Mouse (Mus musculus): ENCODE data around the gene Rassf10. TPM values are rescaled to one million over a fixed set of nuclear protein-coding genes. Genes with fewer than 3 reads are reported as not detected.

Gene Rassf10
- polyA plus RNA-seq, 1 experiment from 2014 or later = 2.4 TPM

DNA sequence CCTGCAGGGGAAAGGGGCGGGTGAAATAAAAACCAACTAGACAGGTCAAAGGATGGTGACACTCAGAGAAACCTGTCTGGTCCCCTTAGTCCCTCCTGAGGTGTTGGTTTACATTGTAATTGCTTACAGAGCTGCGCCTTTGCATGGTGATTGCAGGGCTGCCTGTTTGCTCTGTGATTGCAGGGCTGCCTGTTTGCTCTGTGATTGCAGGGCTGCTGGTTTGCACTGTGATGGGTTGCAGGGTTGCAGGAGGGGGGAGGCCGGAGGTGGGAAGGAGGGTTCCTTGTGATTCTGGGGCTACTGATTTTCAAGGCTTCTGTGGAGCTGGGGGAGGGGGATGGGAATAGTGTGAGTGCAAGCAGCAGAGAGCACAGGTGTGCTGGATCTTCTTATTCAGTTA, 13.0 kb downstream of the Rassf10 start:
- no peak overlapping the region for H3K27ac ChIP-seq (replicated peaks)
- no peaks in the 10 kb centered on the region for H3K4me1 ChIP-seq
- no peak overlapping the region for H3K4me2 ChIP-seq (replicated peaks)
- H3K4me3 ChIP-seq = no peak overlapping the region
- H3K9ac ChIP-seq (replicated peaks) = no peak overlapping the region
- H3K36me3 ChIP-seq = no peaks in the 10 kb centered on the region
- WGBS = 49% methylated on average over 3 of the region's 3 CpGs
- H3K27me3 ChIP-seq = no peaks in the 10 kb centered on the region
- no peak for ATAC-seq (replicated peaks)
- peaks cover 7% of the 10 kb centered on the region; the same call in 1 of the 2 replicates for H3K9me3 ChIP-seq

DNA sequence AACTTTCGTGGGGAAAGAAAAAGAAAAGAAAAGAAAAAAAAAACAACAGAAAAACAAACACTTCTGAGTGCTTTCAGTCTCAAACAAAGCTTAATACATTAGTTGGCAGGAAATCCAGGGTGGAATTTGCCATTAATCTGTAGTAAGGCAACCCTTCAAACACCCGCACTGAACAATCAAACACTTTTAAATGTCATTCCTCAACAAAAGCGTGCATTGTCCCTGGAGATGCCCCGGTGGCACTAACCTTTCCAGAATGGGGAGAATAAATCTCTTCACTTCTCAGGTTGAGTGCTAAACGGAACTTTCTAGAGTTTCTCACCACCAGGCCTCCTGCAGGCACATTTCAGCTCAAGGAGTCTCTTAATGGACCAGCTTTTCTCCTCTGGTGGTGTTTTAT, 29.6 kb downstream of the Rassf10 start:
- Histone ChIP-seq H3K9me3 (no peaks in the 10 kb centered on the region), H3K4me3 (no peak overlapping the region), H3K27ac (replicated peaks) (no peak overlapping the region), H3K4me2 (replicated peaks) (no peak overlapping the region), H3K4me1 (peaks cover 5% of the 10 kb centered on the region; the same call in 1 of the 2 replicates), H3K27me3 (no peaks in the 10 kb centered on the region), H3K36me3 (no peaks in the 10 kb centered on the region), H3K9ac (replicated peaks) (no peak overlapping the region)
- ATAC-seq (replicated peaks) = no peak
- WGBS = 26% methylated on average over 5 of the region's 5 CpGs

DNA sequence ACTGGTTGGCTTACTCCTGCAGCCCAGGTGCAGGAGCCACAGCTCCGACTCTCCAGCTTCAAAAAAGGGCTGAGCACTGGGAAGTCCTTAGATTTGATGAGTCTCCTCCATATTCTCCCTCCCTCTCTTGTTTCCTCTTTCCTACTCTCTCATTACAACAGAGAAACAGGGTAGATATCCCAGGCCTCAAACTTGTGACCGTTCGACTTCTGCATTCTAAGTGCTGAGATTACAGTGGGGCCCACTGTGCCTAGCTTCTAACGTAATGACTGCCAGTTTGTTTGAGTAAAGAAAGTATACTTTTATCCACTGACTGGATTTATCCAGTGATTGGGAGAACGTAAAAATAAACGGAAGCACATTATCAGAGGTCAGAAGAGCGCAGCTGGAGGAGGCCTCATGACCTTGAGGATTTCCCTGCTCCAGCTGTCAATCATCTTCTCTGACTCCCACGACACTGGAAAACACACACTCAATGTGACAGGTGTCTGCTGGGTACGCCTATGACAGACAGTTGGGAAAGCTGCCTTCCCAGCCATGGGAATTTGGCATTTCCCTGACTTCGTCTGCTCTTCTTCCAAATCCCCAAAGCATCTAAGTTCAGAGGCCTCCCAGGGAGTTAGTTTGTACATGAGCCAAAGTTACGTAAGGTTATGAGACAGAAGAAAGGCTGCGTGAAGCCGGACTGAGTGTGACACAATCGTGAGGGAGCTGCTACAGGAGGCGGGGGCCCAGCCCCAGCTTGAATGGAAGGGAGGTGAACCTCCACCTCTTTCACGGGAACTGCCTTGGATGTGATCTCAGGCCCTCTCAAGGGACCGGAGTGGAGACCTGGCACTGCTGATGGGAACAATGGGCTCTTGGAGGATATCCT, 31.2 kb downstream of the Rassf10 start:
- H3K9ac ChIP-seq (replicated peaks) = no peak overlapping the region
- no peak for ATAC-seq (replicated peaks)
- no peaks in the 10 kb centered on the region for H3K27me3 ChIP-seq
- no peaks in the 10 kb centered on the region for H3K36me3 ChIP-seq
- H3K4me2 ChIP-seq (replicated peaks) = no peak overlapping the region
- 62% methylated on average over 17 of the region's 17 CpGs for WGBS
- peaks cover 5% of the 10 kb centered on the region; the same call in 1 of the 2 replicates for H3K4me1 ChIP-seq
- no peak overlapping the region for H3K4me3 ChIP-seq
- no peaks in the 10 kb centered on the region for H3K9me3 ChIP-seq
- H3K27ac ChIP-seq (replicated peaks) = no peak overlapping the region

DNA sequence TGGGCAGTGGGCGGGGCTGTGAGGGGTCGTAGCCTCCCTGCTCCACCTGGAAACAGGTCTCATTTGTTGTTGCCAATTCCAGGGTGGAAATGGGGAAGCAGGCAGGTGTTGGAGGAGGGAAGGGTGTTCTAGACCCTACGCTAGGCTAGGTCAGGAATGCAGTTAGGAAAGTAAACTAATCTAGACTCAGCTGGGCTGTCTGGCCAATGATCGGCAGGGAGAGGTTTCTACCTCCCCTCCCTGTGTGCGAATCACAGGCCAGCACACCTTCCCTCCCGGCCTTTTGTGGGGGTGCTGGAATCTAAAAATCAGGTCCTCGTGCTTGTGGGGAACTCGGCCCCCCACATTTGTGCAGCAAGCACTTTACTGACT, 31.8 kb downstream of the Rassf10 start:
- Histone ChIP-seq H3K27ac (replicated peaks) (no peak overlapping the region), H3K9me3 (no peaks in the 10 kb centered on the region), H3K36me3 (no peaks in the 10 kb centered on the region), H3K27me3 (no peaks in the 10 kb centered on the region), H3K4me1 (peaks cover 5% of the 10 kb centered on the region; the same call in 1 of the 2 replicates), H3K9ac (replicated peaks) (no peak overlapping the region), H3K4me3 (no peak overlapping the region), H3K4me2 (replicated peaks) (no peak overlapping the region)
- no peak for ATAC-seq (replicated peaks)
- WGBS = 74% methylated on average over 8 of the region's 8 CpGs

DNA sequence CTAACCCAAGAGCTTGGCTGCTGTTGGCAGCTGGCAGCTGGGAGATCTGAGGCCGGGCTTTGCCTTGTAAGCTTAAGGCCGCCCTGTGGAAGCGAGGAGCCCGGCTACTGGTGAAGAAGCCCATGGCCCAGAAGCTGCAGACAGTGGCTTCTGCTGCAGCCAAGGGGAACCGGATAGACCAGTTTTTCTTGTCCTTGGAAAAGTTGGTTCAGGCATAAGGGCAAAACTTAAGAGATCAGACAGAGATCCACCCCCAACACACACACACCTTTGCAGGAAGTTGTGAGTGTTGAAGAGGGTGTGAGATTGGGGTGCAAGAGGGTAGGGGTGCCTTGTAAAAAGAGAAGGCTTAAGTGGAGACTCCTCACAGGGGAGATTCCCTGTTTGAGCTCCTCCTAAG, 39.2 kb downstream of the Rassf10 start:
- H3K36me3 ChIP-seq = no peaks in the 10 kb centered on the region
- H3K27me3 ChIP-seq = no peaks in the 10 kb centered on the region
- H3K9ac ChIP-seq (replicated peaks) = no peak overlapping the region
- no peaks in the 10 kb centered on the region for H3K4me1 ChIP-seq
- H3K4me2 ChIP-seq (replicated peaks) = no peak overlapping the region
- WGBS = 93% methylated on average over 5 of the region's 5 CpGs
- H3K4me3 ChIP-seq = no peak overlapping the region
- no peaks in the 10 kb centered on the region for H3K9me3 ChIP-seq
- H3K27ac ChIP-seq (replicated peaks) = no peak overlapping the region
- ATAC-seq (replicated peaks) = no peak

DNA sequence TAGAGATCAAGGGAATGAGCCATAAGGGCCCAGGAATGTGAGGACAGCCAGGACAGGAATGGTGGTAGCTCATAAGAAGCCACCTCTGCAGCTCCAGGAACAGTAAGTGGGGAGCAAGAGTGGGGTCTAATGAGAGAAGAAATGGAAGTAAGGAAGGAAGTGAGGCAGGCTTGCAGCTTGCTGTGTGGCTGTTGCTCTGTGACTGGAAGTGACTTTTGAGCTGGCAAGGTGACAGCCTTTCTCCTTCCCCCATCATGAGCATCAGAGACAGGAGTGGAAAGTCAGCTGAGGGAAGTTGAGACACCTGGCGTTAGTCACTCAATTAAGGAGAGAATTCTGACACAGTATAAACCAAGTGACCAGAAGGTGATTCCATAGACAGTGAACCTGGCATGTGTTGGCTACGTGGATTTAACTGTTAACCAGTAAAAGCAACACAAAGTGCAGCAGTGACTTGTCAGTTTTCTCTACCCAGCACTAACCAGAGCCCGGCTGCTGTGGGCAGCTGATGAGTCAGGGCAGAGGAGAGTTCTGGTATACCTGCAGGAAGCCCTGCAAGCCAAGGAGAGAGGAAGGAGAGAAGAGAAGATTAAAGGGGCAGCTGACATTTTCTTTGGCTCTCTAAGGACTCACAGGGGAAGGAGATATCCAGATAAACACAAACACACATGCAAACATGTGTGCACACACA, 49.9 kb downstream of the Rassf10 start:
- Histone ChIP-seq H3K4me2 (replicated peaks) (no peak overlapping the region), H3K4me1 (no peaks in the 10 kb centered on the region), H3K36me3 (no peaks in the 10 kb centered on the region), H3K27me3 (no peaks in the 10 kb centered on the region), H3K9me3 (no peaks in the 10 kb centered on the region), H3K27ac (replicated peaks) (no peak overlapping the region), H3K4me3 (no peak overlapping the region), H3K9ac (replicated peaks) (no peak overlapping the region)
- WGBS = 84% methylated on average over 3 of the region's 3 CpGs
- ATAC-seq (replicated peaks) = no peak

DNA sequence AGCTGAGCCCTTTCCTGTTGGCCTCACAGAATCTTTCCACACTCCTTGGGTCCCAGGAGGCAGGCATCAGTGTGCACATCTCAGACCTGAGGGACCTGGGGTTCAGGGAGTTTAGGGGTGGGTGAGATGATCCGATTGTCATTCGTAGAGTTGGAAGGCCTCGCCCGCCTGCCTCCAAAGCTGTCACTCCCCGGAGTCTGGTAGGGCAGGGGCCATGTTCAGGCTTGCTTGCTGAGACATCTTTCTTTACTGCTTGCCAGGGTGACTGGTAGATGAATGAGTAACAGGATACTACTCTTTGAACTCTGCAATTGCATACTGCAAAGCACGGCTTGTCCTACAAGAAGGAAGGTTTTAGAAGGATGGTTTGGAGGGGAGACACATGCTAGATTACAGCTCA, 52.0 kb downstream of the Rassf10 start:
- Histone ChIP-seq H3K4me2 (replicated peaks) (no peak overlapping the region), H3K36me3 (no peaks in the 10 kb centered on the region), H3K4me1 (no peaks in the 10 kb centered on the region), H3K4me3 (no peak overlapping the region), H3K9me3 (no peaks in the 10 kb centered on the region), H3K9ac (replicated peaks) (no peak overlapping the region), H3K27me3 (no peaks in the 10 kb centered on the region), H3K27ac (replicated peaks) (no peak overlapping the region)
- no peak for ATAC-seq (replicated peaks)
- WGBS = 91% methylated on average over 6 of the region's 6 CpGs

Measured in forebrain, embryonic 15.5 days (tissue).